Mouse (Mus musculus): ENCODE measurements around the gene H2afy2.

The H2afy2 gene

GRCm38 (mm10) chr10:61784414-61784813, 467 bp upstream of the H2afy2 start:
- no peak for DNase-seq (ENCODE audit: low spot score in 2 of 2)

DNA sequence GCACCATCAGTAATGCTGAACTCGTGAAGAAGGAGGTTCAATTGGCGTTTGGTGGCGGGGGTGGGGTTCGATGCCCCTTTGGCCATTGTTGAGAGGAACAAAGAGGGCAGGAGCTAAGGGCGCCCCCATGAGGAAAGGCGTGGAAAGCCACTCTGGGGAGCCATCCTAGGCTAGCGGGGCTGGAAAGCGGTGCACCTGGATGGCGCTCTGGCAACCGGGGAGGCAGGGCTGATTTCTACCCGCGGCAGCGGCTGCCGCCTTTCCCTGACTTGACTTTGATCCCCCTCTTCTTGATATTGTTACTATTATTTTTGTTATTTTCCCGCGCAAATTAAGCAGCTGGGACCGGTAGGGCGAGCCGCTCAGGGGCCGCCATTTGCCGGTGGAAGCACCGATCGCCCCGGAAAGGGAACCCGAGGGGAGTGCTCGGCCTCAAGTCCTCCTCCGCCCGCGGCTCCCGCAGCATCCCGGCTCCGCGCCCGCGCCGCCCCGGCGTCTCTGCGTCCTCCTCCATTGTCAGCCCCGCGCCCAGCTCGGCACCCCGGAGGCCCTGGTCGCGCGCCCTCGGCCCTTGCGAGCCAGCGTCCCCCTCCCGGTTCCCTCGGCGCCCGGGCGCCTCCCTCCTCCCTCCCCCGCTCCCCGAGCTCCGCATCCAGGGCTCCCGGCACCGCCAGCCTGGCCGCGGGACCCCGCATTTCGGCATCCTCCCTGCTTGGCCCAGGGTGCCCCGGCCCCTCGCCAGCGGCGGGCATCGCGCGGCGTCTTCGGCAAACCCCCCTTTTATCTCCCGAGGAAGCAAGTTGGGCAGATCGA, 942 bp downstream of the H2afy2 start:
- DNase-seq (ENCODE audit: low spot score in 2 of 2) = peak; percentile 5 to 25

GRCm38 (mm10) chr10:61781461-61782128, 2.4 kb downstream of the H2afy2 start:
- no peak for DNase-seq (ENCODE audit: low spot score in 2 of 2)

DNA sequence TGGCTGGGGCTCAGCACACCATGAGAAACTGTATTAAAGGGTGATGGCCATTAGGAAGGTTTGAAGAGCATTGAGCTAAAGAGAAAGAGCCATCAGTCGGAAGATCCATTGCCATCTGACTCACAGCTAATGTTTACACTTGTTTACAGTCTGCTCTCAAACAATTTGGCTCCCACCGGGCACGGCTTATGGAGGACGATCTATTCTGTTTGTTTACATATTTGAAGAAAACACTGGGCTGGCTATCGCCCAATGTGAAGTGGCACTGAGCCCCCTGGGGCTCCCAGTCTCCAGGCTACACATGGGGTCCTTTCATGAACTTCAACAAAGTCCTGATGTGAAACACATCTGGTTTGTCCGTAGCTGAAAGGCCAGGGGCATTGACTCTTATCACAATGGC, 17.1 kb downstream of the H2afy2 start:
- no peak for DNase-seq (ENCODE audit: low spot score in 2 of 2)

DNA sequence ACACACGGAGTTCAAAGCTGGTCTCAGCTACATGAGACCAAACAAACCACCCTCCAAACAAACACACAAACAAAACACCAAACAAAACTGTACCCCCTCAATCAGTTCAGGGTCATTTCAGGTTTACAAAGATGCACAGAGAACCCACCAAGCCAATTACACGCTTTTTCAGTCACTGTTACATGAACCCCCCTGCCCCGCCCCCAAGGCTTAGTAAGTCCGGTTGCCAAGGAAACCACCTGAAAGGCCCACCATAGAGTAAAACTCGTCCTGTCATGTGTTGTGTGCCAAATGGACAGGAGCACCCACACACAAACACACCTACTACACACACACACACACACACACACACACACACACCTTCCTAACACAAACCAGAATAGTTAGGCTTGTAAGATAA, 18.4 kb downstream of the H2afy2 start:
- no peak for DNase-seq (ENCODE audit: low spot score in 2 of 2)

GRCm38 (mm10) chr10:61764689-61765088, 19.3 kb downstream of the H2afy2 start:
- no peak for DNase-seq (ENCODE audit: low spot score in 2 of 2)

DNA sequence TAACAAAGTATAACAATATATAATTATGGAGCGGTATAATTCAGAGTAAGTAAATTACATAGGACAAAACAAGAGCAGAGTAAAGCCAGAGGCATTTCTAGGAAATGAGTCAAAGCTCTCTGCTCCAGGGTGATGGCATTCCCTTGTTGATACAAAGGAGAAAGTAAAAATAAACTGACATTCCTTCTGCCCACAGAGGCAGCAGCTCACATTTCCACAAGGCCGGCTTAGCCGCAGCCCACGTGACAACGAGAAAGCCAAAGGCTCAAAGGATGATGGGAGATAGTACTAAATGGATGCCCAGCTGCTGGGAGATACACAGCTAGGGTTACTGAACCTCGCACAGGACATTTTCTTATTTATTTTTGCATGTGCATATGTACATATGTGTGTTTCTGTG, 24.1 kb downstream of the H2afy2 start:
- DNase-seq (ENCODE audit: low spot score in 2 of 2) = no peak

DNA sequence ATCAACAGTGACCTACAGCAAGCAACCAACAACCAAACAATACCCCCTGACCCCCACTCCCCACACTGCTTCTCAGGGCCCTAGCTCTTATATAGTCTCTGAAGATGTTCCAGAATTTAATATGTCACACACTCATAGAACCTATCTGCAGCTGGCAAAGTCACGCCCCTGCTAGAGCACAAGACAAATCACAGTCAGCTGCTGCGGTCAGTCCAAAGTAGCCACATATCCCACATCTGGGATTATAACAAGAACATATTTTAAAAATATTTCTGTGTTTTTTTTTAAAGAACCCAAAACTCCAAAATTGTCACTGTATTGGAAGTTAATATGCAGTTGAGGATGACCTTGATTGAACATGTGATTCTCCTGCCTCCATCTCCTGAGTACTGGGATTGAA, 25.0 kb downstream of the H2afy2 start:
- no peak for DNase-seq (ENCODE audit: low spot score in 2 of 2)

- DNase-seq (ENCODE audit: low spot score in 2 of 2) = no peak
These were observed 26.9 kb downstream of the H2afy2 start for GRCm38 (mm10) chr10:61757022-61757421.

GRCm38 (mm10) chr10:61753071-61753470, 30.9 kb downstream of the H2afy2 start:
- no peak for DNase-seq (ENCODE audit: low spot score in 2 of 2)

DNA sequence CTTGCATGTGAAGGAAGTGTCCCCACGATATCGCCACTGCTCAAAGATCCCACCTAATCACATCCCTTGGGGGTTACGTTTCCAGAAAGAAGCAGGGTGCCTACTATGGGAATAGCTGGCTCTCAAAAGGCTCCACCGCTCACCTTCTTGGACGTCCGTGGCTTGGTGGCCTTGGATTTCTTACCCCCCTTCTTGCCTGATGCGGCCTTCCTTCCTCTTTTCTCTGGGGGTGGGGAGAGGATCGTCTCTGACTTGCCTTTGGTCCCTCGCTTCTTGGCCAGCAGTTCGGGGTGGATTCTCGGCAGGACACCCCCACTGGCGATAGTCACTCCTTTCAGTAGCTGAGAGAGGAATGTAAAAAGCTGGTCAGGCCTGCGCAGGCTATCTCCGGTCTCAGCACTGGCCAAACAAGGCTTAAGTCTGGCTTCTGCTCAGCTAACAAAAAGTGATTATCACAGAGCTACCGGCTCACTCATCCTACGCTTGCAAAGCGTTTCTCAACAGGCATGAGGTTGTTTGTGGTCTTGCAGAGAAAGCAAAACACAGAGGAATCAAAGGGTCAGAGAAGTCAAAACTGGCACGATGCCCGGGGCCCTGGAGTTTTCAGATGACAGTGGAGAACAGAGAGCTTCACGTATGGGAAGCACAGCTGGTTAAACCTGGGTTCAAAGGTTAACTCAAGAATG, 32.3 kb downstream of the H2afy2 start:
- no peak for DNase-seq (ENCODE audit: low spot score in 2 of 2)

GRCm38 (mm10) chr10:61750014-61750413, 33.9 kb downstream of the H2afy2 start:
- no peak for DNase-seq (ENCODE audit: low spot score in 2 of 2)

GRCm38 (mm10) chr10:61747302-61747701, 36.6 kb downstream of the H2afy2 start:
- DNase-seq (ENCODE audit: low spot score in 2 of 2) = no peak

DNA sequence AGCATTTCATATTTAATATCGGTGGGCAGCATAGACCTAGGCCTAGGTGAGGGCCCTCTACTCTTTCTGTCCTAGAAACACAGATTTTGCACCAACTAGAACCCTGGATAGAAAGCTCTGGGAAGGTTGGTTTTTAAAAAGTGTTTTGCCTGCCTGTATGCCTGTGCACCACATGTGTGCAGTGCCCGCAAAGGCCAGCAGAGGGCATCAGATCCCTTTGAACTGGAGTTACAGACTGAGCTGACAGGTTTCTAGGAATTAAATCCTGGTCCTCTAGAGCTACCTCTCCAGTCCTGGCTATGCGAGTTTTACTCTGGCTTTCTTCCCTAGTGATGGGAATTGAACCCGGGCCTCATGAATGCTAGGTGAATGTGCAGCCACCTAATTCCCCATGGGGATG, 38.8 kb downstream of the H2afy2 start:
- DNase-seq (ENCODE audit: low spot score in 2 of 2) = peak in 1 of 2 experiments; percentile 55

DNA sequence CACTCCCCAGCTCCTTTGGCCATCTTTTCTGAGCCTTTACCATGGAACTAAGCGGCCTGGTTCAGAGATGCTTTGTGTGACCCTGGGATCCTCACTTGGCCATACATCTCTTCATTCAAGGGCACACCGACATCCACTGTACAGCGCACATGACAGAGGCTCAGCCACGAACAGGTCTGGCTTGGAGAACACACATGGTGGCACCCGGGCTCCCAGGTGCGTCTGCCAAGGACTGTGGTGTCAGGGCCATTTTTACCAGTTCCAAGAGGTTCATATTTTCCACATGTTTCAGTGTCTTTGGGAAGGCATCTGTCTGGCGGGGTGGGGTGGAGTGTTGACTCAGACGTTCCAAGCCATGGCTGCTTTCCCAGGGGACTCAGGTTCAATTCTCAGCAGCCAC, 41.6 kb downstream of the H2afy2 start:
- DNase-seq (ENCODE audit: low spot score in 2 of 2) = no peak

- DNase-seq (ENCODE audit: low spot score in 2 of 2) = no peak
These were observed 42.1 kb downstream of the H2afy2 start for GRCm38 (mm10) chr10:61741873-61742272.

GRCm38 (mm10) chr10:61741306-61741705, 42.6 kb downstream of the H2afy2 start:
- no peak for DNase-seq (ENCODE audit: low spot score in 2 of 2)

DNA sequence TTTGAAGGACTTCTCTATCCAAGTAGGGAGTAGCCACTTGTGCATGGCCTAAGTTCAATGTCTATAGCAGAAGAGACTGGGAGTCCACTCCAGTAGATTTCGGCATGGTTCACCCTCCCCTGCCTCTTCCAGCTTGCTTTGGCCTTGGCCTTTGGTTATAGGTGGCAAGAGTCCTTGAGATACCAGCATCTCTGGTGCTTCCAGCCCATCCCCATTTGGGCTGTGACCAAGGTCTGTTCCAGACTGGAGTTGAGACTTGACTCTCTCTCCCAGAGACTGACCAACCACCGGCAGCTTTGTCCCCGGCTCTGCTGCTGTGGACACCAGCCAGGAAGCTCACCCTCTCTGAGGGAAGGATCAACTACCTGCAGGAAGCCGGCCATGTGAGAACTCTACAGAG, 45.8 kb downstream of the H2afy2 start:
- DNase-seq (ENCODE audit: low spot score in 2 of 2) = no peak

GRCm38 (mm10) chr10:61737537-61737936, 46.4 kb downstream of the H2afy2 start:
- no peak for DNase-seq (ENCODE audit: low spot score in 2 of 2)

- no peak for DNase-seq (ENCODE audit: low spot score in 2 of 2)
These were observed 47.3 kb downstream of the H2afy2 start for GRCm38 (mm10) chr10:61736671-61737078.

GRCm38 (mm10) chr10:61734377-61734776, 49.6 kb downstream of the H2afy2 start:
- peak in 1 of 2 experiments; percentile 36 for DNase-seq (ENCODE audit: low spot score in 2 of 2)

GRCm38 (mm10) chr10:61730171-61730570, 53.8 kb downstream of the H2afy2 start:
- no peak for DNase-seq (ENCODE audit: low spot score in 2 of 2)

DNA sequence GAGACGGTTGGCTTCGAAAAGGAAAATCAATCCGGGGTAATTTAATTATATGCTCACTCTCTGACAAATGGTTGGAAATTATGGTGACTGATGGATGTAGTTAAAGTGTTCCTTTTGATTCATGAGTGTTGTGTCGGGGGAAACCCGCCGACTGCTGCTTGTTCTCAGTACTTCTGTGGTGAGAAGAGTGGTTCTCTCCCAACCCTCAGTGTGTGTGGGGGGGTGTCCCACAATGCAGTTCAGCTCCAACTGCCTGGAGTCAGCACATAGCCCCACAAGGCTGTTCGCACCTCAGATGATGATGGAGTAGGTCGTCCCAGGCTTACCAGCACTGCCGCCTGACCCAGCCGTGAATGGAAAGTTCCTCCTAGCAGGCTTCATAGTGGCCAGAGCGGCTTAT, 54.8 kb downstream of the H2afy2 start:
- DNase-seq (ENCODE audit: low spot score in 2 of 2) = no peak

Data from spleen, postnatal 10 days (tissue).